Mouse (Mus musculus) kidney, embryonic 14.5 days (tissue): ENCODE data around the gene Fbxl13. TPM values are rescaled to one million over a fixed set of nuclear protein-coding genes. Genes with fewer than 3 reads are reported as not detected.

Experiments used
- ATAC-seq: fragments of 200-750 bp; cut with Nextera tagmentation; 2 replicates; pipeline ENCODE4 v1.8.0; 2017; ENCODE audit warnings: moderate number of reproducible peaks, mild to moderate bottlenecking, moderate TSS enrichment, moderate library complexity; ENCODE audit not compliant: low FRiP score, low TSS enrichment
- H3K27ac ChIP-seq: fragments of 300-500 bp; sonication (generic); 2 replicates; pipeline ENCODE4 v1.5.1; 2014; ENCODE audit warnings: low read depth, mild to moderate bottlenecking, low read length, moderate library complexity, mixed read lengths
- H3K27me3 ChIP-seq: fragments of 300-500 bp; sonication (generic); 2 replicates; pipeline ENCODE4 v1.6.1; 2014; ENCODE audit warnings: mild to moderate bottlenecking, low read length; ENCODE audit not compliant: control insufficient read depth, insufficient read depth
- H3K36me3 ChIP-seq: fragments of 300-500 bp; sonication (generic); 2 replicates; pipeline ENCODE4 v1.6.1; 2014; ENCODE audit warnings: low read length, mixed read lengths; ENCODE audit not compliant: control insufficient read depth, insufficient read depth
- H3K4me1 ChIP-seq: fragments of 300-500 bp; sonication (generic); 2 replicates; pipeline ENCODE4 v1.6.1; 2014; ENCODE audit warnings: low read length, mixed read lengths; ENCODE audit not compliant: control insufficient read depth, insufficient read depth
- H3K4me2 ChIP-seq: fragments of 300-500 bp; sonication (generic); replicated peaks from 2 replicates; pipeline ENCODE4 v1.6.1; 2014; ENCODE audit warnings: low read depth, mild to moderate bottlenecking, low read length
- H3K4me3 ChIP-seq: fragments of 300-500 bp; sonication (generic); 2 replicates; pipeline ENCODE4 v1.5.1; 2014; ENCODE audit warnings: mild to moderate bottlenecking, low read length
- H3K9ac ChIP-seq: fragments of 300-500 bp; sonication (generic); 2 replicates; pipeline ENCODE4 v1.6.1; 2014; ENCODE audit warnings: low read depth, mild to moderate bottlenecking, low read length, moderate library complexity
- H3K9me3 ChIP-seq: fragments of 300-500 bp; sonication (generic); 2 replicates; pipeline ENCODE4 v1.6.1; 2016; ENCODE audit warnings: low read length; ENCODE audit not compliant: control insufficient read depth
- WGBS: fragments of 180-500 bp; shearing (Covaris S2); extraction: QIAGEN DNeasy Blood & Tissue Kit; methylation state at CpG from one replicate; pipeline ENCODE4 v1.1.7; 2014; 5-methylcytosine and 5-hydroxymethylcytosine counted together
- polyA plus RNA-seq: library from polyadenylated mRNA; unstranded; fragments of >200 nt; fragmentation: Nextera tagmentation; extraction: Ambion mirVana; gene quantifications from 2 replicates; pipeline ENCODE4 v1.2.1, GENCODE M21; 2014

Gene Fbxl13
- polyA plus RNA-seq, 1 experiment from 2014 or later, result 0.43 TPM

GRCm38 (mm10) chr5:21527488-21527911 lies 117.9 kb downstream of the Fbxl13 start:
- H3K27ac ChIP-seq, result peak overlapping the region; percentile 74; the same call in 1 of the 2 replicates
- ATAC-seq, result no peak
- H3K4me3 ChIP-seq, result no peak overlapping the region
- 0 out of 2 replicates have a peak, but pooled peaks cover 2% of the 10 kb centered on the region for H3K9me3 ChIP-seq
- no peak overlapping the region for H3K4me2 ChIP-seq
- WGBS, result 69% methylated on average over 4 of the region's 4 CpGs
- no peaks in the 10 kb centered on the region for H3K36me3 ChIP-seq
- no peaks in the 10 kb centered on the region for H3K27me3 ChIP-seq
- H3K4me1 ChIP-seq, result peaks cover 8% of the 10 kb centered on the region; the same call in 1 of the 2 replicates
- H3K9ac ChIP-seq, result no peak overlapping the region

GRCm38 (mm10) chr5:21526835-21527485 lies 118.5 kb downstream of the Fbxl13 start:
- whole genome bisulfite sequencing, result 75% methylated on average over 11 of the region's 11 CpGs
- no peaks in the 10 kb centered on the region for H3K36me3 ChIP-seq
- H3K27me3 ChIP-seq, result no peaks in the 10 kb centered on the region
- H3K9me3 ChIP-seq, result 0 out of 2 replicates have a peak, but pooled peaks cover 2% of the 10 kb centered on the region
- peaks cover 8% of the 10 kb centered on the region; the same call in 1 of the 2 replicates for H3K4me1 ChIP-seq
- H3K9ac ChIP-seq, result no peak overlapping the region
- no peak overlapping the region for H3K4me3 ChIP-seq
- no peak for ATAC-seq
- no peak overlapping the region for H3K4me2 ChIP-seq
- no peak overlapping the region; the same call in 1 of the 2 replicates for H3K27ac ChIP-seq

GRCm38 (mm10) chr5:21519166-21519565 lies 126.3 kb downstream of the Fbxl13 start:
- Histone ChIP-seq H3K9me3 (no peaks in the 10 kb centered on the region), H3K27ac (no peak overlapping the region), H3K4me2 (no peak overlapping the region), H3K4me1 (no peaks in the 10 kb centered on the region), H3K9ac (no peak overlapping the region), H3K4me3 (no peak overlapping the region), H3K27me3 (no peaks in the 10 kb centered on the region), H3K36me3 (no peaks in the 10 kb centered on the region)
- ATAC-seq, result no peak
- WGBS, result 83% methylated on average over 3 of the region's 3 CpGs

GRCm38 (mm10) chr5:21518207-21518606 lies 127.2 kb downstream of the Fbxl13 start:
- Histone ChIP-seq H3K27ac (no peak overlapping the region), H3K4me1 (no peaks in the 10 kb centered on the region), H3K4me2 (no peak overlapping the region), H3K27me3 (no peaks in the 10 kb centered on the region), H3K4me3 (no peak overlapping the region), H3K36me3 (no peaks in the 10 kb centered on the region), H3K9me3 (no peaks in the 10 kb centered on the region), H3K9ac (no peak overlapping the region)
- no peak for ATAC-seq
- 93% methylated on average over 4 of the region's 4 CpGs for WGBS

- H3K4me3 ChIP-seq, result no peak overlapping the region
- H3K27ac ChIP-seq, result no peak overlapping the region
- no peak overlapping the region for H3K9ac ChIP-seq
- H3K4me1 ChIP-seq, result no peaks in the 10 kb centered on the region
- ATAC-seq, result no peak
- no peaks in the 10 kb centered on the region for H3K27me3 ChIP-seq
- H3K4me2 ChIP-seq, result no peak overlapping the region
- no peaks in the 10 kb centered on the region for H3K36me3 ChIP-seq
- H3K9me3 ChIP-seq, result no peaks in the 10 kb centered on the region
- 100% methylated on average over 2 of the region's 2 CpGs for WGBS
Measured at GRCm38 (mm10) chr5:21517562-21517961, 127.9 kb downstream of the Fbxl13 start.

GRCm38 (mm10) chr5:21513363-21513762 lies 132.1 kb downstream of the Fbxl13 start:
- H3K4me3 ChIP-seq, result no peak overlapping the region
- no peaks in the 10 kb centered on the region for H3K36me3 ChIP-seq
- no peak overlapping the region for H3K9ac ChIP-seq
- H3K4me1 ChIP-seq, result no peaks in the 10 kb centered on the region
- 57% methylated on average over 10 of the region's 10 CpGs for WGBS
- ATAC-seq, result peak; percentile 35; the same call in 1 of the 2 replicates
- no peaks in the 10 kb centered on the region for H3K27me3 ChIP-seq
- H3K27ac ChIP-seq, result no peak overlapping the region
- H3K4me2 ChIP-seq, result no peak overlapping the region
- no peaks in the 10 kb centered on the region for H3K9me3 ChIP-seq

- no peaks in the 10 kb centered on the region for H3K27me3 ChIP-seq
- no peak for ATAC-seq
Measured at GRCm38 (mm10) chr5:21509801-21510200, 135.6 kb downstream of the Fbxl13 start.

GRCm38 (mm10) chr5:21506887-21507286 lies 138.5 kb downstream of the Fbxl13 start:
- Histone ChIP-seq H3K9ac (no peak overlapping the region), H3K4me1 (no peaks in the 10 kb centered on the region), H3K4me2 (no peak overlapping the region), H3K4me3 (no peak overlapping the region), H3K27ac (no peak overlapping the region), H3K9me3 (no peaks in the 10 kb centered on the region), H3K36me3 (no peaks in the 10 kb centered on the region), H3K27me3 (no peaks in the 10 kb centered on the region)
- WGBS, result 68% methylated on average over 1 of the region's 1 CpGs
- ATAC-seq, result no peak

More at GRCm38 (mm10) chr5:21509801-21510200, 135.6 kb downstream of the Fbxl13 start:
- H3K9me3 ChIP-seq, result no peaks in the 10 kb centered on the region
- no peak overlapping the region for H3K4me2 ChIP-seq
- H3K36me3 ChIP-seq, result no peaks in the 10 kb centered on the region
- no peaks in the 10 kb centered on the region for H3K4me1 ChIP-seq
- no peak overlapping the region for H3K4me3 ChIP-seq
- H3K9ac ChIP-seq, result no peak overlapping the region
- no peak overlapping the region for H3K27ac ChIP-seq
- WGBS, result 58% methylated on average over 4 of the region's 4 CpGs

GRCm38 (mm10) chr5:21505159-21505558 lies 140.3 kb downstream of the Fbxl13 start:
- H3K4me1 ChIP-seq, result no peaks in the 10 kb centered on the region
- WGBS, result 82% methylated on average over 8 of the region's 8 CpGs
- ATAC-seq, result no peak

More at GRCm38 (mm10) chr5:21505159-21505558, 140.3 kb downstream of the Fbxl13 start:
- Histone ChIP-seq H3K27me3 (no peaks in the 10 kb centered on the region), H3K27ac (no peak overlapping the region), H3K4me3 (no peak overlapping the region), H3K9me3 (no peaks in the 10 kb centered on the region), H3K9ac (no peak overlapping the region), H3K4me2 (no peak overlapping the region), H3K36me3 (no peaks in the 10 kb centered on the region)
